Mouse (Mus musculus) cerebellum, postnatal 36 days (tissue): Measurements from ENCODE around the gene Gm20388.

Source experiments
- DNase-seq, 2 experiments: peaks; one replicate each; pipeline ENCODE4 v3.0.0; 2021 to 2022; ENCODE audit warnings: mixed read lengths in 2 of 2

Gene Gm20388

DNA sequence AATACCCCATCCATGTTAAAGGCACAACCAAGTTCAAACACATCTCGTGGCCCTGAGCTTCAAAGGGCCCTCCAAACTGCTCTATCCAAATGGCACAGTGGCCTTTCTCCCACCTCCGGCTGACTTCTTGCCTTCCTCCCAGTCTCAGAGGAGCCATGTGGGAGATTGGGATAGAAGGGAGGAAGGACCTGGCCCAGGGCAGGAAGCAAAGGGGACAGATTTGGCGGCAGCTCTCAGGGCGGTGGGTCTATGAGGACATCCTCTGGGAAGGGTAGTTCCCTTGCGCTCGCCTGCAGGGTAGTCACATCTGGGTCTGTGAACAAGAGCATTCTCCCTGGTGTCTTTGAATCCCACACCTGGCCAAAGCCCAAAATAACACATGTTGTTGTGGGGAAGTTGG is 2786.9 kb downstream of the Gm20388 start:
- DNase-seq: no peak

DNA sequence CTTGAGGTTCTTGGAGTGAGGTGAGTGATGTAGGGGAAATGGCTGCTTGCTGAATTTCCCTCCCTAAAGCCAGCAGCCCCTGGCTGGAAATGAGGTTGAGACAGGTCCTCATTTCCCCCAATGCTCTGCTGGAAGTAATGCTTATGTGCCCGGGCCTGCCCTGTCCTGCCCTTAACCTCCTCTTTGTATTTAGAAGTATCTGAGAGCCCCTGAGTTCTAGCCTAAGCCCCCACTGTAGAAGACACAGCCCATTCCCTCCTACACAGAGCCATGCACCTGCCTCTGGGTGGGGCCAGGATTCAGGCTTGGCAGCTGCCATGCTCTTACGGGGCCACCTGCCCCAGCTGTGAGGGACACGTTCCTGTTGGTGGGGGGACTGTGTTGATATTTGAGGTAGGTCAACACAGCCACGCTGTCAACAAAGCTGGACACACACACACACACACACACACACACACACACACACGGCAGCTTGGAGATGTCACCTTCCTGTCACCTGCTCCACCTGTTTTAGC is 2787.7 kb downstream of the Gm20388 start:
- no peak for DNase-seq

DNA sequence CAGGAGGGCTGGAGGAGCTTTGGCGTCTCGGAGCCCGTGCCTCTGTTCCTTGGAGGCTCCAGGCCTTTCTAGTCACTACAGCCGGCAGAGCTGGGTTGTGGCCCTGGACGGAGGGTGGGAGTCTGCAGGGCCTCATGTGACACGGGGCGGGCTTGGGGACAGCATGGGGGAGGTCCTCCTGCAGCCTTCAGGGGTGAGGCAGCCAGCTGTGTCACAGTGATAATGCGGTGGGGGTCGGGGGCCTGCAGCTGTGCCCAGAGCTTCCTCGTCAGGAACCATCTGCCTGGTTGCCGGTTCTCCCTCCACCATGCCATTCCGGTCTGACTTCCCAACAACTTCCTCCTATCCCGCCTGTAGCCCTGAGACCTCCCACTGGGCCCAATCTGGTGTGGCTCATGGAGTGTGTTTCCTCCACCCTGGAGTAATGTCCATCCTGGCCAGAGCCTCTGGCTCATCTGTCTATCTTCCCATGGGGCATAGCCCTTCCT is 2788.4 kb downstream of the Gm20388 start, which contains the start of gene Cbfa2t3:
Cbfa2t3 (minus strand) TSS at position 105 of the 488 bp plus-strand sequence.
- DNase-seq: peak in 1 of 2 experiments; percentile 40

GRCm38 (mm10) chr8:122700628-122701027 is 2790.0 kb downstream of the Gm20388 start:
- DNase-seq: no peak

DNA sequence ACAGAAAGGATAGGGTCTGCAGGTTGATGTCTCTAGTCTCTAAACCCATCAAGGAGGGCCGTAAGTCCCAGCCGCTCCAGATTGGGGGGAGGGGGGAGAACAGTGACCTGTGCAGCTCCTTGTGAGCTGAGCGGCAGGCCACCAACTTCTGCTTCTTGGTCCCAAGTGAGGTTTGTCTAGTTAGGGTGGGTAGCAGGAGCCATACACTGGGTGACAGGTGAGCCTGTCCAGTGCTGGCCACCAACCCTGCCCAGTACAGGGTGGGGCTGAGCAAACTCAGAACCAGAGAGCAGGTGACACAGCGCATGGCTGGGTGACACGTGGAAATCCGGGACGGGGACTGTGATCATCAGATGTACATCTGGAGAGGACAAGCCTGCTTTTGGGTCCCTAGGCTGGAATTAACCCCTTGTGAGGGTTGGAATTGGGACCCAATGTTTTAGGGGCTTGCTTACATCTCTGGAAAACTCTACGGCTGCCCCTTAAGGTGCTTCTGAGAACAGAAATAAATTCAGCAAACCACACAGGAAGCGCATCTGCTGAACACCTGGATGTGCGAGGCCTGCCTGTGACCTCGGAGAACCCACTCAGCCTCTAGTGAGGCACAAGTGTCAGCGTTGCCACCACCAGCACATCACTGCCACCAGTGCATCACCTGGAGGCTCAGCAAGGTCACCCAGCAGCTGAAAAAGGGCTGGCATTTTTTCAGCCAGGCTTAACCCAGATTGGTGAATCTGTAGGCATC is 2791.0 kb downstream of the Gm20388 start:
- DNase-seq: no peak

DNA sequence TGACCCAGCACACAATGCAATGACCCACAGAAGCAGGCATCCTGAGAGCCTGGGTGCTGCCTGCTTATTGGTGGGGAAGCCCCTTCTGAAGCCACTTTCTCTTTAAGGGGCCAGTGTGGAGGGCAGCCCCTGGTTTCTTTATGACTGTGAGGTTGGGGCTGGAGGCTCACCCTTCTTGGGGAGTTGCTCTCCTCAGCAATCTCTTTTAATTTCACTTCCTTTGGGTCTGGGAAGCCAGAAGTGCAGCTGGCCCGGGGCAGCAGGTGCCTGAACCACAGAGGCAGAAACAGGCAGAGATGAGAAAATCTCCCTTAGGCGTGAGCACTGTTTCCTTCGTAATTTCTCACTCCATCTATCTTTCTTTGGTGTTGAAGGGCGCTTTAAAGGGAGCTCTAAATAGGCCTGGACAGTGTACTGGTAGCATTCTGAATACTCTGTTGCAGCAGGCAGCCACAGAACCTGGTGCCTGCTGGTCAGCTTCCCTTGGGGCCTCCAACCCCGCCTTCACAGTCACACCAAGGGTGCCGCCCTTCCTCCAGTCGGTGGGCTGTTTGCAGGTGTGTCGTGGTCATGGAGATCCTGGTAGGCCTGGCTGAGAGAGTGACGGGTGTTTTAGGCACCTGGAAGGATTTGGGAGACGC is 2791.8 kb downstream of the Gm20388 start:
- DNase-seq: no peak

- no peak for DNase-seq
Observed at GRCm38 (mm10) chr8:122702957-122703356, 2792.3 kb downstream of the Gm20388 start.

- DNase-seq: no peak
Observed at GRCm38 (mm10) chr8:122704612-122705011, 2794.0 kb downstream of the Gm20388 start.

- DNase-seq: no peak
Observed at GRCm38 (mm10) chr8:122705901-122706561, 2795.4 kb downstream of the Gm20388 start.

DNA sequence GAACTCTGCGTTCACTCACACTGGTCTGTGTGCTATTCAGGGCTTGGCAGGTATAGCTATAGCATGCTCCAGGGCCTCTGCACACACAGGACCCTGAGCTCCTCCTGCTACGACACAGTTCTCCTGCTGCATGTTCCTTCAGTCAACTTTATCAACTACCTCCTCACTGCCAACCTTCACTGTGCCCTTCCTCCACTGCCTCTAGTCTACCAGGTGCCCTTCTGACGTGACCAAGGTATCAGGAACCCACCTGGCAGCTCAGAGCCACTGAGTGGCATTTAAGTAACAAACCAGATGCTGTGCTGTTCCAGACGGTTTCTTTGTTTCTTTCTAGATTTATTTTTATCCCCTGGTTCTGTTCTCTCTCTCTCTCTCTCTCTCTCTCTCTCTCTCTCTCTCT is 2796.5 kb downstream of the Gm20388 start:
- no peak for DNase-seq

DNA sequence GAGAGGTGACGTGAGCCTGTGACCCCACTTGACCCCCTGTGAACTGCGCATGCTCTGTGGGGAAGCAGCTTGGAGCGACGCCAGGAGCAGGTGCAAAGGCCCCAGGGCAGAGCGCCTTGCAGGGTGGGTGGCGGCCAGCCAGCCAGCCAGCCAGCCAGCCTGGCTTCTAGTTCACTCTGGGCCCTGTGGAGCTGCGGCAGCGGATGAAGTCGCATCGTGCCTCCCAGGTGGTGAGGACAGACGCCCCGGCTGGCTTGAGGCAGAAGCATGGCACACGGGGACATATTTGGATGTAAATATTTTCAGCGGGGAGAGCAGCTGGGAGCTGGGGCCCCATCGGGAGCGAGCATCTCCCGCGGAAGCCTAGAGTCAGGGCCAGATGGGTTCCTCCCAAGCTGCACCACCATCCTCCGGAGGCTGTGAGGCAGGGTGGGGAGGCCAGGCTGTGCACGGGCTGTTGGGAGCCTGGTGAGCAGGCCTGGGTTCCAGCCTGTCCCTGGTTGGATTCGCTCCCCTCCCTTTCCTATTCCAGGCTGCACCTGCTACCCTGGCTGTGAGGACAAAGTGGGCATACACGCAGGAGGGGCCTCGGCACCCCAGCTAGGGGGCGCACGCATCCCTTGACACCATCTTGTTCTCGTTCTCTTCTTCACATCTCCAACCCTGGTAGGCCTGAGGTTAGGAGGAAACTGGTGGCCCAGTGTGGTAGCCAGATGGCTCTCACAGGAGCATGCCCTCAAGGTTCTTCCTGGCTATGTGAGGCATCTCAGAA is 2798.9 kb downstream of the Gm20388 start:
- peak; percentile 44 to 58 for DNase-seq

GRCm38 (mm10) chr8:122711480-122711879 is 2800.8 kb downstream of the Gm20388 start:
- DNase-seq: no peak

- DNase-seq: no peak
Observed at GRCm38 (mm10) chr8:122711891-122712365, 2801.3 kb downstream of the Gm20388 start.

DNA sequence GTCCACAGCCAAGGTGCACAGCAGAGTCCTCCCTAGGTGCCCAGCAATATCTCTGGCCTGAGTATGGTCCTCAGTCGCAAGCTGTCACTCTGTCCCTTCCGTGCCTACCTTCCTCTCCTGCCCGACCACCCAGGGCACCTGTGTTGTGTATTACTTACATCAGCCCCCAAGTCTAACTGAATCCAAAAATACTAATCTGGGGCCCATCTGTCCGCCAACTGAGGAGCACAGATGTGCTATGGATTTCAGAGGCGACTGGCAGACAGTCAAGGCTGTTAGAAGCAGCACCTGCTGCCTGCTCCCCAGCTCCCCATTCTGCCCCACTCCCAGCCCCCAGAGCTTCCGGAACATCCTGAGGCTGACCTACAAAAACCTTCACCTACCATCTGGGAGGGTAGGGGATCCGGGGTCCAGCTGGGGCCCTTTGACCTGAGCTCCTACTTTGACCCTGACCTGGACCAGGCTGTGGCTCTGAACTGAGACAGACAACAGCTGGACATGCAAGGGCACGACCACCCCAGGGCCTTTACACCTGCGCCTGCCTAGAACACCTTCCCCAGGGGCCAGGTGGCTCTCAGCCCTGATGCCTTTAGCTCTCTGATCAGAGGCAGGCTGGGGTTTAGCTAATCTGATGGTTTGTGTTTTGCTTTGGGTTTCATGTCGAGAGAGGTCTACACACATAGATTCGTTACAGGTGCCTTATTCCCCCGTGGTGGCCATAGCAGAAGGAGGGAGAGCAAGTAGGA is 2801.9 kb downstream of the Gm20388 start:
- no peak for DNase-seq

DNA sequence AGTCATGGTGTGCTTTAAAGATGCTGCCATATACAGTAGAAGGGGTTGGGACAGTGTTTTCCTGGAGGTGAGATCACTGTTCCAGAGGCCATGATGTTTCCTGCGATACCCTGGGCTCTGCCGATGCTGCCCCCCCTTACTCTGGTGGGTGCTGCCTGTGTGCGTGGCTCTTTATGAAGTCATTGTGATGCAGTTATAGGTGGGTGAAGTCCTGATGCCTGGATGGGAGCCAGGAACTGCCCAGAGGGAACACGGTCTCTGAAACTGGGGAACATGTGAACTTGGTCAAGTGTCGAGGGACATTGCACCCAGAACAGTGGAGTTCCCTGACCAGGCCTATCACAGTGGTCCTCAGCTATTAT is 2802.5 kb downstream of the Gm20388 start:
- no peak for DNase-seq

- DNase-seq: no peak
Observed at GRCm38 (mm10) chr8:122716566-122716965, 2805.9 kb downstream of the Gm20388 start.

- no peak for DNase-seq
Observed at GRCm38 (mm10) chr8:122717869-122718509, 2807.3 kb downstream of the Gm20388 start.

DNA sequence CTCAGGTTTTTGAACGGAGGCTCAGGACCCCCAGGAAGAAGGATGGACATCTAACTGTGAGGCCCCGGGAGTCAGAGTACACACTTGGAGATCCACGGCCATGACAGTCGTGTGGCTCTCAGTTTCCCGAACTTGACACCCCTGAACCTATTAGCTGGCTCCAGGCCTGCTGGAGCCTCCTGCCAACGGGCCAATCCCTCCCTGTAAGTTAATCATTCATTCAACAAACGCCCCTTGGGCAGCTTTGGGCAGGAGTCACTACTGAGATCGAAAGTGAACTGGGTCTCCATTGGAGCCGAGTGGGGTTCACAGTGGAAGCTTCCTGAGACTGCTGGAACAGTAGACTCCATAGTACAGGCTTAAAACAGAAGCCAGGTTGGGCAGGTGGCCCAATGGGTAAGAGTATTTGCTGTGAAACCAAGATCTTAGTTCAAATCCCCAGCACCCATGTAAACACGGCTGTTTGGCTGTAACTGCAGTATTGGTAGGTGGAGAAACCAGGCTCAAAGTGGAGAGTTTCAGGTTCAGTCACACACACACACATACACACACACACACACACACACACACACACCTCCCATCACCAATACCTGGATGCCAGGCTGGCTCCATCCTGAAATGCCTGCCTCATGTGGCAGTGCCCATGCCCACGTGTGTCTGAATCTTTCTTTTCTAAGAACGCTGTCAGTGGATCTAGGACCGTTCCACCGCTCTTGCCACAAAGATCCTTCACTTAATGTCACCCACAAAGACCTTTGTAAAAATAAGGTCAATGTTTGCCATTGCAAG is 2808.3 kb downstream of the Gm20388 start:
- no peak for DNase-seq

- no peak for DNase-seq
Observed at GRCm38 (mm10) chr8:122719500-122720065, 2808.9 kb downstream of the Gm20388 start.
